Mouse (Mus musculus): Measurements from ENCODE around the gene Gm21761. TPM values are rescaled to one million over a fixed set of nuclear protein-coding genes. Genes with fewer than 3 reads are reported as not detected.
"Not testable (repeated sequence)": the region's sequence is repeated elsewhere in the genome, so short reads cannot be mapped to it uniquely, and the experiment has no call there.

The Gm21761 gene
- polyA plus RNA-seq (2015; fragmentation: Nextera tagmentation; extraction: Ambion mirVana): not detected in 2 replicates

GRCm38 (mm10) chr13:119929172-119929571 is at the start of gene Gm21761:
Gene Gm21761, minus strand, starts transcription at chr13:119929272.
- not testable (repeated sequence) for H3K4me3 ChIP-seq (replicated peaks); H3K9ac ChIP-seq; H3K36me3 ChIP-seq; H3K4me2 ChIP-seq (replicated peaks); H3K9me3 ChIP-seq; H3K4me1 ChIP-seq (replicated peaks); H3K27me3 ChIP-seq (replicated peaks); H3K27ac ChIP-seq; ATAC-seq
- no CpG with 5 or more reads among the region's 5 CpGs for WGBS

- not testable (repeated sequence) for H3K9me3 ChIP-seq; H3K27me3 ChIP-seq (replicated peaks); H3K27ac ChIP-seq; H3K4me3 ChIP-seq (replicated peaks); H3K4me2 ChIP-seq (replicated peaks); H3K4me1 ChIP-seq (replicated peaks); H3K36me3 ChIP-seq; ATAC-seq; H3K9ac ChIP-seq
- no CpG with 5 or more reads among the region's 13 CpGs for WGBS
Measured at GRCm38 (mm10) chr13:119969163-119969562, 40.1 kb upstream of the Gm21761 start.

GRCm38 (mm10) chr13:119968193-119968592 is 39.1 kb upstream of the Gm21761 start:
- not testable (repeated sequence) for H3K27me3 ChIP-seq (replicated peaks); H3K9ac ChIP-seq; H3K4me3 ChIP-seq (replicated peaks); ATAC-seq; H3K4me2 ChIP-seq (replicated peaks); H3K27ac ChIP-seq; H3K9me3 ChIP-seq; H3K36me3 ChIP-seq; H3K4me1 ChIP-seq (replicated peaks)
- WGBS: no CpG with 5 or more reads among the region's 14 CpGs

- H3K36me3 ChIP-seq; H3K4me1 ChIP-seq (replicated peaks); H3K9ac ChIP-seq; H3K9me3 ChIP-seq; H3K27ac ChIP-seq; H3K27me3 ChIP-seq (replicated peaks): not testable (repeated sequence)
- peak overlapping the region; percentile 15; the same call in 1 of the 2 replicates for H3K4me3 ChIP-seq (replicated peaks)
- WGBS: under 1% methylated on average over 21 of the region's 22 CpGs
- ATAC-seq: peak; percentile 81
- peak overlapping the region; percentile 41 for H3K4me2 ChIP-seq (replicated peaks)
Measured at GRCm38 (mm10) chr13:119965968-119966367, 36.9 kb upstream of the Gm21761 start.

GRCm38 (mm10) chr13:119965302-119965952 is 36.4 kb upstream of the Gm21761 start:
- WGBS: 2% methylated on average over 16 of the region's 34 CpGs
- not testable (repeated sequence) for H3K9ac ChIP-seq; H3K27ac ChIP-seq; H3K9me3 ChIP-seq; H3K36me3 ChIP-seq; H3K4me1 ChIP-seq (replicated peaks); H3K27me3 ChIP-seq (replicated peaks)
- Histone ChIP-seq H3K4me2 (replicated peaks) (peak overlapping the region; percentile 41), H3K4me3 (replicated peaks) (peak overlapping the region; percentile 15; the same call in 1 of the 2 replicates)
- peak; percentile 85 for ATAC-seq

GRCm38 (mm10) chr13:119962856-119963255 is 33.8 kb upstream of the Gm21761 start:
- no CpG with 5 or more reads among the region's 5 CpGs for WGBS
- not testable (repeated sequence) for ATAC-seq; H3K27me3 ChIP-seq (replicated peaks); H3K4me3 ChIP-seq (replicated peaks); H3K9ac ChIP-seq; H3K9me3 ChIP-seq; H3K36me3 ChIP-seq; H3K4me1 ChIP-seq (replicated peaks); H3K4me2 ChIP-seq (replicated peaks); H3K27ac ChIP-seq

- H3K27ac ChIP-seq; H3K4me2 ChIP-seq (replicated peaks); H3K27me3 ChIP-seq (replicated peaks); H3K36me3 ChIP-seq; ATAC-seq; H3K4me3 ChIP-seq (replicated peaks); H3K4me1 ChIP-seq (replicated peaks); H3K9me3 ChIP-seq; H3K9ac ChIP-seq: not testable (repeated sequence)
- WGBS: no CpG with 5 or more reads among the region's 5 CpGs
Measured at GRCm38 (mm10) chr13:119955567-119955966, 26.5 kb upstream of the Gm21761 start.

- H3K27me3 ChIP-seq (replicated peaks); H3K36me3 ChIP-seq; H3K9me3 ChIP-seq; H3K9ac ChIP-seq; H3K4me2 ChIP-seq (replicated peaks); H3K27ac ChIP-seq; H3K4me3 ChIP-seq (replicated peaks); H3K4me1 ChIP-seq (replicated peaks); ATAC-seq: not testable (repeated sequence)
- 85% methylated on average over 2 of the region's 2 CpGs for WGBS
Measured at GRCm38 (mm10) chr13:119955089-119955488, 26.0 kb upstream of the Gm21761 start.

GRCm38 (mm10) chr13:119950706-119951105 is 21.6 kb upstream of the Gm21761 start, which contains the start of gene B020031M17Rik:
Gene B020031M17Rik, minus strand, starts transcription at chr13:119950806.
- not testable (repeated sequence) for H3K4me2 ChIP-seq (replicated peaks); H3K27me3 ChIP-seq (replicated peaks); H3K36me3 ChIP-seq; ATAC-seq; H3K27ac ChIP-seq; H3K9ac ChIP-seq; H3K4me1 ChIP-seq (replicated peaks); H3K9me3 ChIP-seq; H3K4me3 ChIP-seq (replicated peaks)
- WGBS: 63% methylated on average over 4 of the region's 6 CpGs

- not testable (repeated sequence) for ATAC-seq; H3K4me1 ChIP-seq (replicated peaks); H3K9ac ChIP-seq; H3K27ac ChIP-seq; H3K36me3 ChIP-seq; H3K4me2 ChIP-seq (replicated peaks); H3K9me3 ChIP-seq; H3K27me3 ChIP-seq (replicated peaks); H3K4me3 ChIP-seq (replicated peaks)
- WGBS: 81% methylated on average over 3 of the region's 3 CpGs
Measured at GRCm38 (mm10) chr13:119924597-119925340, 4.3 kb downstream of the Gm21761 start.

GRCm38 (mm10) chr13:119916966-119917722 is 11.9 kb downstream of the Gm21761 start:
- not testable (repeated sequence) for H3K9ac ChIP-seq; H3K36me3 ChIP-seq; H3K4me3 ChIP-seq (replicated peaks); ATAC-seq; H3K4me2 ChIP-seq (replicated peaks); H3K27ac ChIP-seq; H3K27me3 ChIP-seq (replicated peaks); H3K4me1 ChIP-seq (replicated peaks); H3K9me3 ChIP-seq
- WGBS: 82% methylated on average over 4 of the region's 5 CpGs

GRCm38 (mm10) chr13:119916449-119916848 is 12.6 kb downstream of the Gm21761 start:
- not testable (repeated sequence) for ATAC-seq; H3K4me2 ChIP-seq (replicated peaks); H3K4me3 ChIP-seq (replicated peaks); H3K36me3 ChIP-seq; H3K9ac ChIP-seq; H3K27me3 ChIP-seq (replicated peaks); H3K9me3 ChIP-seq; H3K27ac ChIP-seq; H3K4me1 ChIP-seq (replicated peaks)
- WGBS: 75% methylated on average over 2 of the region's 2 CpGs
